Mouse (Mus musculus): ENCODE measurements around the gene Zfp296.

The Zfp296 gene

DNA sequence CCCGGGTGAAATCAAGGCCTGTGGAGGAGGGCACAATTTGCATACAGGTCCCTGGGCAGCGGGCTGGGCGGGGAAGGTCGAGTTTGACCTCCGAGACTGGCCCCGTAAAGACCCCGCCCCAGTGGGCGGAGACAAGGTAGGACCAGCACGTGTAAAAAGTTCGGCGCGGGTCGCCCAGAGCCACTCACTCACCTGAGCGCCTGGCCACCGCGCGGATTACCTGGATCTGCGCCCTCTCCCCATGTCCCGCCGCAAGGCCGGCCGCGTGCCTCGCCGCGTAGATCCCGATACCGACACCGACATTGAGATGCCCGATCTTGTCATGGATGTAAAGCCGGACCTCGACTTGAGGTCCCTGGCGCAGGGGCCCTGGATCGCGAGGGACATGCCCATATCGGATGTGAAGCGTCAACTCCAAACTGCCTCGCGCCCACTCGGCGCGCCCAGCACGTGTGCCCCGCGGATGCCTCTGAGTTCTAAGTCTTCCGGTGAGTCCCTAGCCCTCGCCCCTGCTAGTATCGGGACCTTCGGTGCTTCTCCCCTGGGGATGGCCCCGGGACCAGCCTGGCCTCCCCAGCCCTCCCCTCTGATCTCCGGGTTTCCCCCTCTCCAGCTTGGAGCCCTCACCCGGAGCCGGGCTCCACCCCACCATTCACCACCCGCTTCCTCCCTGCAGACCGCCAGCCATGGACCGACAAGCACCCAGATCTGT, at the start of gene Zfp296, which contains the start of gene Gemin7:
Gene Zfp296 (plus strand): TSS at position 147 of the 712 bp plus-strand sequence.
Gene Gemin7 (minus strand): TSS at position 455 of the 712 bp plus-strand sequence.
- DNase-seq (ENCODE audit: low read depth): peak; percentile 71

DNA sequence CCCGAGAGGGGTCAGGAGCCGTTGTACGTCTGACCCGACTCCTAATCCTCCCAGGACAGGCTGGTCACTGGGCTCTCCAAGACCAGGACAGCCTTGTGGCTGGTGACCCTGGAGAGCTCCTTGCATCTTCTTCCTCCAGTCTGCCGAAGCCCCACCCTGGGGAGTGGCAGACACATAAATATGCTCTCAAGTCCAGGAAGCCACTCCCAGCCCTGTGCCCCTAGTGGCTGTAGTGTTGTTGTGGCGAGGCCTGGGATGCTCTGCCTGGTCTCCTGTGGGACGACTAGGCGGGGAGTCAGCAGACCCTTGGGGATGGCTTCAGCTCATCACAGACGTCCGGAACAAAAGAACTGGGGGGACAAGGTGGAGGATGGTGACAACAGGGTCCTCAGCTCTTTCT, 46.0 kb upstream of the Zfp296 start:
- DNase-seq (ENCODE audit: low read depth): peak; percentile 41

DNA sequence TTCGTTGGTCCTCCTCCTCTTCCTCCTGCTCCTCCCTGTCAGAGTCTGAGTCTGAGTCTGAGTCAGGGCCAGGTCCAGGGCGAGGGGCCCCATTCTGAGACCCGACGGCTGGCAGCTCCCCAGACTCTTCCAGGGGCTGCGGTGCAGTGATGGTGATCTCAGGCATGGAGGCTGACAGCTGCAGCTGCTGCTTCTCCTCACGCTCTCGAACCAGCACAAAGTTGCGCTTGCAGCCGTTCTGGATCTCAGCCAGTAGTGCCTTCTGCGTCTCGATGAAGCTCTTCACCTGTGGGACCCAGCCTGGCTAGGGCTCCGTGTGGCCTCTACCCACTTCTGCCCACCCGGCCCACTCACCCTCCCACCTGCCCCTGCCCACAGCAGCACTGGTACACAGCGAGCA, 44.8 kb upstream of the Zfp296 start:
- no peak for DNase-seq (ENCODE audit: low read depth)

GRCm38 (mm10) chr7:19534676-19535075, 42.4 kb upstream of the Zfp296 start:
- DNase-seq (ENCODE audit: low read depth): no peak

GRCm38 (mm10) chr7:19540771-19541566, 36.1 kb upstream of the Zfp296 start:
- peak; percentile 73 for DNase-seq (ENCODE audit: low read depth)

DNA sequence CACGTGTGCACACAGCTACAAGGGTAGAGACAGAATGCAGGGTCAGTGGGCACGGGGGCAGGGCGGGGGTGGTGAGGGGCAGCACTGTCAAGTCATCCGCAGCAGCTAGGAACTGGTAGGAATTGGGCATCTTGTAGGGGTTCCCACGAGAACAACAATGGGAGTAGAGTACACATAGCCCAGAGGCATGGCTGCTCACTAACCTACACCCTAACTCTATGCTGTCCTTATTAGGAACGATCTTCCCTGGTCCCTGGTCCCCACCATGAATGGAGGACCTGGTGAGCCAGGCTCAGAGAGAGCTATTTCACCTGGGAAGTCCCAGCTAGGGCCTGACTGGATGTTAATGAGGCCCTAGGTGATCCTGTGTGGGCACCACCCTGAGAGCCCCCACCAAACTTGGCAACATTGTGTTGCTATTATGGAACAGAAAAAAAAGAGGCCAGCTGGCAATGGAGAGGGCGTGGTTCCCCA, 35.4 kb upstream of the Zfp296 start:
- no peak for DNase-seq (ENCODE audit: low read depth)

GRCm38 (mm10) chr7:19542155-19542691, 34.9 kb upstream of the Zfp296 start:
- no peak for DNase-seq (ENCODE audit: low read depth)

DNA sequence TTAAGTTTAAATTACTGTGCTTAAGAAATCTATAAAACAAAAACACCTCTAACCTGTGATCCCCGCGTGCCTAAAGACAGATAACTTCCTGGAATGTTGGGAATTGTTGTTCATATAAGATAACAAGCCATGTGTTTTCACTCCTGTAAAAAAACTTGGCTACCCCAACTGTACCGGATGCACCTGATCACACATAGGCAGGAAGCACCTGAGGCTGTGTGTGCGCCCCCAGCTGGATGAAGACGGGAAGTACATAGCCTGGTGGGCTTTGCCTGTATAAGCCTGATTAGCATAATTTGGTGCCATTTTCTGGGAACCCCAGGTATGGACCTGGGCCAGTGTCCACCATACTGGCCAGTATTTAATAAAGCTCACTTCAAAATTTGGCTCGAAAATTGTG, 33.5 kb upstream of the Zfp296 start:
- DNase-seq (ENCODE audit: low read depth): peak; percentile 33

DNA sequence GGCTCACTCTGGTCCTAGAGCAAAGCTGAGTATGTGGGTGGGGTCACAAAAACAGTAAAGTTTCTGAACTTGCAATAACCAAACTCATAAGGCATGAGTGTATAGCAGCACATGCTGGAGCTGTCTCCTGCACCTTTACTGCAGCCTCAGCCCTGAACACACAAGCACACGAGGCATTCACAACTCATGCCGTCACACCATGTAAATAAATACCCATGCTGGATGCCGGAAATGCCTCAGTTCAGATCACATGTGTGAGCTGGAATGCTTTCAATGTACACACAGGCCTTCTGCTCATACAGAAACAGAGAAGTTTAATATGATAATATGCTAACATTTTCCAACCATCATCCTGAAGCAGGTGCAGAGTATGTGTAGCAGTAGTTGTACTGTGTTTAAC, 31.1 kb upstream of the Zfp296 start:
- no peak for DNase-seq (ENCODE audit: low read depth)

DNA sequence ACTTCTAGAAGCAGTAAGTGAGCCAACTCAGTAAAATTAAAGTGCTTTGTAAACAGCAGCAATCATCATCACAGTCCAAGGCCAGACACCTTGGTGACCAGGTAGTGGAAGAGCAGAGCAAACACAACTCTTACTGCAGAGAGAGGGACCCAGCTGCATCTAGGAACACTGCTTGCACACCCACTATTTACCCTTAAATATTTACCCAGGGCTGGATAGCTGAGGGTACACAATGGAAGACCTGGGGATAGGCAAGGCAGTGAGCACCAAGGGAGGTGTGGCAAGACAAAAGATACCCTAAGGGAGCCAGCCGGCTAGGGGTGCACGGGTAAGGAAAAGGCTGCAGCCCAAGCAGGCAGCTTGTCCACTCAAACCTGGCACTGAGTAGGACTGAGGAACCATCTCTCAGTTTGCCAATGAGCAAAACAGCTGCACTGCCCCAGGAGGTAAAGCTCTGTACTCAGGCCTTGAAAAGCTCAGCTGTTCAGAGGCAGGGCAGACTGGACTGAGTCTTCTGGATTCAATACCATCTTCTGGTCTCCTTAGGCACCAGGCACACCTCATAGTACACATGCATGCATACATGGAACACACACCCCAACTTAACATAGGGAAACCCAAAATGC, 29.6 kb upstream of the Zfp296 start:
- no peak for DNase-seq (ENCODE audit: low read depth)

GRCm38 (mm10) chr7:19549394-19549793, 27.7 kb upstream of the Zfp296 start:
- no peak for DNase-seq (ENCODE audit: low read depth)

- no peak for DNase-seq (ENCODE audit: low read depth)
These were observed 25.5 kb upstream of the Zfp296 start for GRCm38 (mm10) chr7:19551634-19552033.

GRCm38 (mm10) chr7:19552443-19552842, 24.6 kb upstream of the Zfp296 start:
- peak; percentile 37 for DNase-seq (ENCODE audit: low read depth)

- no peak for DNase-seq (ENCODE audit: low read depth)
These were observed 22.9 kb upstream of the Zfp296 start for GRCm38 (mm10) chr7:19554168-19554567.

GRCm38 (mm10) chr7:19557086-19557485, 20.0 kb upstream of the Zfp296 start:
- no peak for DNase-seq (ENCODE audit: low read depth)

DNA sequence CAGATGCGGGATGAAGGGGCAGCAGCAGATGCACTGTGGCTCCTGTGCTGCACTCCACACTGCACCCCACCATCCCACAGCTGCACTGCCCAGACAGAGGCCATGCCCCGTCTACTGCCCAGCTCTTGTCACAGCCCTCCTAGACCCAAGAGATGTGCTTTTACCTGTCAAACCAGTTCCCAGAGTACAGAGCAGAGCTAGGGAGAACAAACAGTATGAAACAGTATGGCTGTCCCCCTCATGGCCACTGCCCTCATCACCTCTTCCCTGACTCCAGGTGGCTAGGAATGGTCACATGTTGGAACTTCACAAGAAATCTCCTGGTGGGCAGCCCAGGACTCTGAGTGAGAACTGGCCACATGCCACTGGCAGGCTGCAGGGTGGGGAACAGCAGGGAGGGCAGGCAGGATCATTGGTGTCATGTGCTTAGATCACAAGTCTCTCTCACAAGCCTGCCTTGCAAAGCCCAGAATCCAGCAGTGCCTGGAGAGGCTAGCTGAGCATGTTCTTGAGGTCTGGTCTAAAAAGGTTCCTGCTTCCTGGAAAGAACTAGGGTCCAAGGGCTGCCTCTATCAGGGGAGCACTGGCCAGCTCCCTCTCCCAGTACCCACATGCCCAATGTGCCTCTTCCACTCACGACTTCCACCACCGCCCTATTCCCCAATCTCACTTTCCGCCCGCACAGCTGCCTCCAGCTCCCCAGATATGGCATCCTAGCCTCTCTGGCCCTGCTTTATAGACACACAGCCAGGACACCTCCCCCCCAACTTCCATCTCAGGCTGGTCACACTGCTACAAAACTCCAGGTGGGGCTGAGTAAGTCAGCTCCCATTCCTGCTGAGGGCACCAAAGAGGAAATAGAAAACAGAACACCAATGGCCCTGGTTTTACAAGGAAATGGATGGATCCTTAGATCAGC, 18.8 kb upstream of the Zfp296 start:
- no peak for DNase-seq (ENCODE audit: low read depth)

GRCm38 (mm10) chr7:19558965-19559364, 18.1 kb upstream of the Zfp296 start:
- DNase-seq (ENCODE audit: low read depth): peak; percentile 29

- DNase-seq (ENCODE audit: low read depth): peak; percentile 52
These were observed 16.4 kb upstream of the Zfp296 start for GRCm38 (mm10) chr7:19560491-19561260.

DNA sequence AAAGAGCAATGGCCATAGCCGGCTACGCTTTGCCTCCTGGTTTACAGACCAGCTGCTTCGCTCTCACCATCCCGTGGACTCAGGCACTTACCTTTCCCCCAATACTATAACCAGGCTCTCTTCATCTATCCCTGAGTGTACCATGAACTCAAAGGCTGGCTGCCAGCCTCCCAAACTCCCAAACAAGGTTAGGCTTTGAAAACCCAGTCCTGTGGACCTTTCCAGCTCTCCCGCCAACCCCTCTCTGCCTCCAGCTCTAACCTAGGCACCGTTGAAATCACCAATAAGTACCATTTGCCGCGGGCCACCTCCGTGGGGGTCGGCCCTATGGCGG, 15.7 kb upstream of the Zfp296 start:
- peak; percentile 23 for DNase-seq (ENCODE audit: low read depth)

DNA sequence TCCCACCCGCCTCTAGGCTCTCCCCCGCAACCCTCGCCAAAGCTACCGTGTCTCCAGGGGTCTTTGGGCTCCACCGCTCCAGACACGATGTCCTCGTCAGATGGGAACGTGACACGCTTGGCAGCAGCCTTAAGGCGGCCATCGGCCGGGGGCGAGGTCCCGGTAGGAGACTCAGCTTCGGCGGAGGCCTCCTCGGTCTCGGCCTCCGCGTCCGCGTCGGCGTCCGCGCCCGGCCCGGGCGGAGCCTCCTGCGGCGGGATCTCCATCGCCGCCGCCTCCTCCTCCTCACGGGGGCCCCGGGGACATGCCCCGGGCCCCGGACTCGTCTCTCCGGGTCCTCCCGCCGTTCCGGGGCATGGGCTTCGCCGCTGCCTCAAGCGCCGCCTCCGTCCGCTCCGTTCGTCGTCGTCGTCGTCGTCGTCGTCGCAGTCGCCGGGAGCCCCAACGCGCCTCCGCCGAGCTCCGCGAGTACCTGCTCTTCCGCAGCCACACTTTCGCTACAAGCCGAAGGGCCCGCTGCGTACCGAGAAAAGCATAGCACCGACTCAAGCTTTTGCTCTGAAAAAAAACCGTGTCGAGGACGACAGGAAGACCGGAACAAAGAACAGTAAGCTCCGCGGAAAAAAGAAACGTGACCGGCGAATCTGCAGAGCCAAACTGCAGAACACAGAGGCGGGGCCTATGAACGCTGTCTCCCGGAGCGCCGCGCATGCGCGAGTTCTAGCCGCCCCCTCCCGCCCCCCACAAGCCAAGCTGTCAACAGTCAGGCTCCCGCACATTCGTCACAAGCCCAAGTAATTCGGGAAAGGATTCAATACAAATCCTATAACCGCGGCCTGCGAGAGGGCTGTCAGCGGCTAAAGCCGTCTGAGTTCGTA, 15.1 kb upstream of the Zfp296 start:
- peak; percentile 97 for DNase-seq (ENCODE audit: low read depth)

All from 416B (cell line).